Mouse (Mus musculus) heart, postnatal 0 days (tissue): Measurements from ENCODE around the gene Npr3.

Experiments used
- CTCF ChIP-seq: IDR thresholded peaks from 2 replicates; pipeline ENCODE4 v1.5.1; 2016; ENCODE audit warnings: antibody characterized with exemption, control low read depth, low read depth
- EP300 ChIP-seq: IDR thresholded peaks from 2 replicates; pipeline ENCODE4 v1.6.1; 2016; ENCODE audit warnings: antibody characterized with exemption, low read depth

DNA sequence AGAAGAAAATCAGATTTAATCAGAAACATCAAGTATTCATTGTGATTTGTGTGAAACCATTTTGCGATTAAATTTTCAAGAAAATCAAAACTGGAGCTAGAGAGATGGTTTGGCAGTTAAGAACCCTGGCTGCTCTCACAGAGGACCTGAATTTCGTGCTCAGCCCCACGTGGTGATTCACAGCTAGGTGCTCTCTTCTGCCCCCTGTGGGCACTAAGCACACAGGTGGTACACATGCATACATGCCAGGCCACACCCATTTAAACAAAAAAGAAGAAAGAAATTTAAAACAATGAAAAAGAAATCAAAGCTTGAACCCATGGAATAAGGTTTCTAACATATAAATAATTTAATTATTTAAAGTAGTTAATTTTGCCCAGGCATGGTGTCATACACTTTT lies 15.7 kb downstream of the Npr3 start:
- TF ChIP-seq CTCF = no peak; the same call in 1 of the 2 replicates
- TF ChIP-seq EP300 = no peak
